Mouse (Mus musculus) cerebellum, adult 18-20 months (tissue): ENCODE data around the gene Mkrn2os.

Experiments used
- DNase-seq, 2 experiments: peaks; one replicate each; pipeline ENCODE4 v3.0.0; 2021

Gene Mkrn2os

DNA sequence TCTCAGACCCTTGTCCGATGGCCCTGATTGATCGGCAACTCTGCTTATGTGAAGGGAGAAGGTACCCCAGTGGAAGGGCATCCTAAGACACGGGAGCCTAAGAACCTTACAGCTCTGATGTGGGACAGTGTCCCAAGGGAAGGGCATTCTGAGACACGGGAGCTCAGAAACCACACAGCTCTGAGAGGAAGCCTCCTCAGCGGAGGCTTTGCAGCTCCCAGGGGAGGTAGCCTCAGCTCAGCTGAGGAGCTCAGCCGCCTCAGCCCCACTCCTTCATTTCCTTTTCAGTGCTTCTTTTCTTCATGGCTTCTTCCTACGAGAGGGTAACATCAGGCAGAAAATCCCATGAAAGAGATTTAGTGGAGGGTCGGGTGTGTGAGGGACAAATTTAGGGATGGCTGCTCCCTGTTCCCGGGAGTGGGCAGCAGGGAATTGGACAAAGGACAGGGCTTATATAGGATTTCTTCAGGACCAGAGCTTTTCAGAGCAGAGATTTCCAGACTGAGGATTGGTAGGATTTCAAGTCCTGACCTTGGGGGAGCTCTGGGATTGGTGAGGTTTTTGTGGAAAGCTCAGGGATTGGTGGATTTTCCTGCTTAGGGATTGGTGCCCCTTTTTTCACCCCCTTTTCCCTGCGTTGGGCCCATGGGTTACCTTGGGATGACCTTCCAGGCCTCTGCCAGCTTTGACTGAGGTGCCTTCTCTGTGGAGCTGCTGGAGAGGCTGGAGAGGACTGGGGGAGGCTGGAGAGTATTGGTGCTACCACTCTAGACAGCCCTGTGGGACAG, 9.9 kb downstream of the Mkrn2os start:
- no peak for DNase-seq

DNA sequence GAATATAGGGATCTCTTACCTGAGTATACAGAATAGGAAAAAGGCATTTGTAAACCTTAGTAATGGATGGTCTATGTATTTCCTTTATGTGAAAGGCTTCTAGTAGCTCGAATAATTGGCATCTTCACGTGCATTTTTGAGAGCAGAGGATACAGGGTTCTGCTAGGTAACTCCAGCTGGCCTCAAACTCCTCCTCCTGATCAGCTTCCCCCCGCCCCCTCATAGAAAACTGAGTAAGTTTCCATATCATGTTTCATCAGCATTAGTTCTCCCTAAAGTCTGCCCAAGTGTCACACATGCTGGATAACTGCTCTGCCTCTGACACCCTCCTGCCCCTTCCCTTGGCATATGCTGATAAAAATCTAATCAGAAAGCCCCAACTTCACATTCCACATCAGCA, 11.6 kb downstream of the Mkrn2os start:
- no peak for DNase-seq

- no peak for DNase-seq
Measured at GRCm38 (mm10) chr6:115577941-115578340, 14.4 kb downstream of the Mkrn2os start.

GRCm38 (mm10) chr6:115577407-115577806, 15.0 kb downstream of the Mkrn2os start:
- DNase-seq, result no peak

GRCm38 (mm10) chr6:115574171-115574570, 18.2 kb downstream of the Mkrn2os start:
- no peak for DNase-seq

- no peak for DNase-seq
Measured at GRCm38 (mm10) chr6:115565479-115566045, 26.8 kb downstream of the Mkrn2os start.

GRCm38 (mm10) chr6:115559651-115560632, 32.4 kb downstream of the Mkrn2os start:
- DNase-seq, result no peak

DNA sequence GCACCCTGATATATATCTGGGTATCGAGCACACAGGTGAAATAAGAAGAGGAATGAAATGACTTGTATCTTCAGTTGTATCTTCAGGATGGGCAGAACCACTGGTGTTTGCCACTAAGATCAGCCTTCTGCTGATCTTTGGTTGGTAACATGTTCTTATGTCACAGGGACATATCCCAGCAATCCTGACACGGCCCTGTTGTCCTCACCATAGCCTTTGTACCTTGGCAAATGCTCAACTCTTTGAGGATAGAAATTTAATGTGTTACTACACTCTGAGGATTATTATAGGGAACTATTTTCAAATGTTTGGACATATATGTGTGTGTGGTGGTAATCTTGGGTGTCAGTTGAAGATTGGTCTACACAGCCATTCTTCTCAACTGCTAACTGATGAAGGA, 34.2 kb downstream of the Mkrn2os start:
- DNase-seq, result no peak

DNA sequence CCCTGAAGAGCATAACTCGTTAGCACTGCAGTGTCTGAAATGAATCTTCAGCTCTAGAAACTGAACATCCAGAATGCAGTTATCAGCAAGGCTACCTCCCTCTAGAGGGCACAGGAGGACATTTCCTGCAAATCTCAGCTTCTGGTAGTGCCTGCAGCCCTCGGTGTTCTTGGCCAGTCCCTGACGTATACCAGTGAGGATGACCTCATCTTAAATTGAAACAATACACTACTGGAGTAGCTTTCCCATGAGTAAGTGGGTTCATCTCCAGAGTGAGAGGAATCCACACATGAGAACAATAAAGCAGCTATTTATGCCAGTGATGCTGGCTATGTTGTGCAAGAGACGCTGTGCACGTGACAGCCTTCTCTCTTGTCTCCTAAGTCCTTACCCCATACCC, 36.9 kb downstream of the Mkrn2os start:
- no peak for DNase-seq

DNA sequence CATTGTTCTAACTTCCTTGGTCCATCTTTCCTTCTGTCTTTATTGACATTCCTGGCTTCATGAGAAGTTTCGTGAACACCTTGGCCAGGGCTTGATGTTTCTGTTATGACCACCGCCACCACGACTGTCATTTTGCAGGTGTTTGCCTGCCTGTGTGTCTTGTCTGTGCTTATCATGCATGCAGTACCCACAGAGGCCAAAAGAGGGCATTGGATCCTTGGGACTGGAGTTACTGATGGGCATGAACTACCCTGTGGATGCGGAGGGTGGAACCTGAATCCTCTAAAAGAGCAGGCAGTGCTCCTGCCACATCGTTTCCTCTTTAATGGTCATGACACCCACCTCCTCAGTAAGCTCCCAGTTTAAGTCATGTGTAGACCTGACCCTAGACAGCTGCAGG, 46.1 kb downstream of the Mkrn2os start:
- DNase-seq, result peak; percentile 36 to 44

GRCm38 (mm10) chr6:115544442-115544970, 47.9 kb downstream of the Mkrn2os start, which contains the start of gene Tsen2:
Gene Tsen2, plus strand, starts transcription at chr6:115544664.
- DNase-seq, result peak; percentile 95 to 98

DNA sequence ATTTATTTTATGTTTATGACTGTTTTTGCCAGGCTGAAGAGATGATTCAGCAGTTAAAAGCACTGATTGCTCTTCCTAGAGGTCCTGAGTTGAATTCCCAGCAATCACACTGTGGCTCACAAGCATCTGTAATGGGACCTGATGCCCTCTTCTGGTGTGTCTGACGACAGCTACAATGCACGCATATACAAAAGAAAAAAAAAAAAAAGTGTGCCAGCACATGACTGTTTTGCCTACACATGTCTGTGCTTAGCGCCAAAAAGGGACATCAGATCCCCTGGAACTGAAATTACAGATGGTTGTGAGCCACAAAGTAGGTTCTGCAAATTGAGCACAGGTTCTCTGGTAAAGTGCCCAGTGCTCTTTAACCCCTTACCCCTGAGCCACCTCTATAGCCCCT, 50.0 kb downstream of the Mkrn2os start:
- no peak for DNase-seq

- DNase-seq, result no peak
Measured at GRCm38 (mm10) chr6:115541676-115542275, 50.6 kb downstream of the Mkrn2os start.

DNA sequence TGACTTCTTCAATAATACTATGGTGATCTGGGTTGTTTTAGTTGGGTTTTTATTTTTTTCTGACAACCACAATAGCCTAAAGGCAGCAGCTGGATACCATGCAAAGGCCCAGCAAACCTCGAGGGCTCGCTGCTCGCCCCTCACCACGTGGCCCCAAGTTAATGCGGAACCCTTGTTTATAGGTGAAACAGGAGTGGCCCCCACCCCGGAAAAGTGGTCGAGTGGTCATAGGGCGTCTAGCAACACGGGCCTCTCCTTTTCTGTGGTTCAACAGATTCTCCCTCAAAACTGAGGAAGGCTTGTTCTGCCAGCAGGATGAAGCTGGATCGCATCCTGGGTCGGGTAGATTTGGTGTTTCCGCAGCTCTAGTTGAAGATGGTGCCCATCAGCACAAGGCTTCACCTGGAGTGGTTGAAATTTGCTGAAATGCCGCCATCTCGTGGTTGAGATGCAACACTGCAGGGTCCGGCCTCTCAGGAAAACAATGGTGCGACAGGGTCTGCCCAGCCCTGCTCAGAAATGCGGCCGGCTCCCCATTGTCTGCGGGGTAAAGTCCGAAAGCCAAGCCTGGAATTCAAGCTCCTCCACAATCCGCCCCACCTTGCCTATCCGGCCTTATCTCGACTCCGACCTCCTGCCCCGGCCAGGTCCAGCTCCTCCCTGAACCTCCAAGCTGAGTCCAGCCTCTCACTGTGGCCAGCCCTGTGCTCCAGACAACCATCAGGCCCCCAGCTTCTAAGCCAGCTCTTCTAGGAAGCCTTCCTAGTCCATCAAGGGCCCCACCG, 53.5 kb downstream of the Mkrn2os start:
- DNase-seq, result peak; percentile 81 to 88

- no peak for DNase-seq
Measured at GRCm38 (mm10) chr6:115536169-115536568, 56.2 kb downstream of the Mkrn2os start.

DNA sequence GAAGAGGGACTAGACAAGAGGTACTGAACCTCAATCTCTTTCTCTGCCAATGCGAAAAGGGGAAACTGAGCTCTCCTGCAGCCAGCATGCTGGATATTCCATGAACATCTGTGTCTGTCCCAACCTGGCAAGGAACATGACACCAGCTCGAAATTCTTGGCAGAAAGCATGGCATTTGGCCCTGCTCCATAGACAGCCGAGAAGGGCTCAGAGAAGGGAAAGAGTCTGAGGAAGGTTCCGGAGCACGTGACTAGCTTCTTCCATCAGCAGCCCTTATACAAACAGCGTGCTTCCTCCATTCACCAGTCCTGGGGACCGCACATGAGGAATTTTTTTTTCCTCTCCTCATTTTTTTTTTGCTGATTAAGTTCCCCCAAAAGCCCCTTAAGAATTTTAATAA, 57.8 kb downstream of the Mkrn2os start:
- peak; percentile 34 to 46 for DNase-seq
